Mouse (Mus musculus) embryonic stem cell, embryonic (primary cell): ENCODE data around the gene Fance.

Source experiments
- CTCF ChIA-PET, 4 experiments: fragments of 300-600 bp in 2 of 4; fragments of 350-600 bp in 2 of 4; sonication (Branson Sonifier 250); formaldehyde crosslinking; loops; one replicate each; lab custom pipeline; 2022; ENCODE audit warnings: inconsistent platforms in 2 of 4; lab: Charles Lee
- POLR2A ChIA-PET, 4 experiments: fragments of 300-600 bp in 2 of 4; fragments of 350-600 bp in 2 of 4; sonication (Branson Sonifier 250); formaldehyde crosslinking; loops; one replicate each; lab custom pipeline; 2022; ENCODE audit warnings: antibody characterized with exemption in 4 of 4, inconsistent platforms in 1 of 4; lab: Charles Lee

Fance gene

GRCm38 (mm10) chr17:28360531-28361277, 47.4 kb downstream of the Fance start:
- CTCF ChIA-PET = interaction anchor here (0.5 to 5.1 kb wide), 5 partner anchors 7 to 30 kb away, joined by 3 to 25 read pairs (median 5); partner anchors contain the start of gene Tead3 (in 1 of the 4)
- POLR2A ChIA-PET = interaction anchor here in 3 of 4 experiments (0.6 to 45.8 kb wide), 8 partner anchors 10 to 644 kb away, joined by 3 to 990 read pairs (median 4); partner anchors contain the start of genes Tead3 (in 2 of the 3), Fance (in 1 of the 3) and Rpl10a (in 1 of the 3)

GRCm38 (mm10) chr17:28361921-28362652, 48.8 kb downstream of the Fance start:
- ChIA-PET CTCF (interaction anchor here in 2 of 4 experiments (0.5 to 0.6 kb wide), 3 partner anchors 10 to 51 kb away, joined by 3 to 4 read pairs (median 3); no protein-coding TSS in a partner anchor), POLR2A (interaction anchor here in 1 of 4 experiments (0.6 to 45.8 kb wide), 6 partner anchors 12 to 261 kb away, joined by 3 to 990 read pairs (median 4); partner anchors contain the start of genes Fance, Rpl10a and Tead3)

DNA sequence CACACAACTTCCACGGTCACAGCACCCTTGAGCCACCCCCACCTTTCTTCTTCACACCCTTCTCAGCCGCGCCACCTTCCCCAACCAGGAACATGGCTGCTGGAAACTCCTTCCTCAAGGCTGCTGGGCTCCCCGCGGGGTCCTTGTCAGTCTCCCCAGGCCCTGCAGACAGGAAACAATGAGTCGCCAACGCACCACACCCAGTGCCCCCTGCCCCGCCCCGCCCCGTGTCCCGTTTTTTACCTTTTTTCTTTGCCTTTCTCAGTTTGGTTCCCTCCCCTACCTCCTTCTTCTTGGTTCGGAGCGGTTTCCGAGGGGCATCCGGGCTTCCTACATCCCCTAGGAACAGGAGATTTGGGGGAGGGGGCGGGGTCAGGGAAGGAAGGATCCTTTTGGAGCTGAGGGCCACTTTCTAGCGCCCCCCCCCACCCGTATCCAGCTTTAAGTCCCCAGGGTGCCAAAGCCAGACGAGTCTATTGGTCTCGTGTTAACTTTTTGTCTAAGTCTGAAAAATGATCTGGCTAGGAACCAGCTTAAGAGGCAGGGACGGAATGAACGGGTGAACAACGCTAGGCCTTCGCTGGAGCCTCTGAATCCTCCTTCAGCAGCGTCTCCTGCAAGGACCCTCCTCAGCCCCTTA, 49.5 kb downstream of the Fance start:
- CTCF ChIA-PET = interaction anchor here (0.5 to 0.7 kb wide), 5 partner anchors 9 to 127 kb away, joined by 3 to 4 read pairs (median 3); no protein-coding TSS in a partner anchor
- POLR2A ChIA-PET = interaction anchor here in 2 of 4 experiments (0.6 to 45.8 kb wide), 6 partner anchors 13 to 260 kb away, joined by 3 to 990 read pairs (median 8); partner anchors contain the start of genes Fance (in 1 of the 2), Rpl10a (in 1 of the 2) and Tead3 (in 1 of the 2)

DNA sequence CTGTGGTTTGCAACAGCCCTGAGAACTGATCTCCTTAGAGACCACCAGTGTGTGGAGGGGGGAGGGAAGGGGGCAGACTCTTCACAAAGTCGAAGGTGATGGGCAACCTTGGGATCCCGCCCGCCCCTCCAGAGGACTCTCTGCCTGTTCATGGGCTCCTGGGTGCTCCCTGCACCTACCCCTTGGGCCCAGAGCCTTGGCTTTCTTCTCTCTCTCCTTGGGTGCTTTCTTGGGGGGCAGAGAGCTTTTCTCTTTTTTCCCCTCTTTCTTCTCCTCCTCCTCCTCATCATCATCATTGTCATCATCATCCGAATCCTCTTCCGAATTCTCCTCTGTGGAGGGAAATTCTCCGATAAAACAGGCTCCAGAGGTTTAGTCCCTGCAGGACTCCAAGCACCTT, 50.2 kb downstream of the Fance start:
- CTCF ChIA-PET = interaction anchor here in 2 of 4 experiments (0.6 to 1.0 kb wide), 4 partner anchors 8 to 281 kb away, joined by 3 read pairs; no protein-coding TSS in a partner anchor
- POLR2A ChIA-PET = interaction anchor here in 3 of 4 experiments (0.9 to 45.8 kb wide), 7 partner anchors 13 to 140 kb away, joined by 3 to 990 read pairs (median 7); partner anchors contain the start of genes Tead3 (in 2 of the 3), Fance (in 1 of the 3) and Rpl10a (in 1 of the 3)

- ChIA-PET POLR2A (interaction anchor here (0.6 to 45.8 kb wide), 13 partner anchors 10 to 164 kb away, joined by 3 to 990 read pairs (median 5); partner anchors contain the start of genes Tead3 (in 2 of the 4), Fance (in 1 of the 4) and Rpl10a (in 1 of the 4)), CTCF (interaction anchor here (0.5 to 1.1 kb wide), 7 partner anchors 10 to 1465 kb away, joined by 3 to 7 read pairs (median 4); no protein-coding TSS in a partner anchor)
These were observed 51.8 kb downstream of the Fance start, which contains the start of gene Tulp1 for GRCm38 (mm10) chr17:28365122-28365521. TSS of gene Tulp1 (minus strand) at chr17:28365222.

DNA sequence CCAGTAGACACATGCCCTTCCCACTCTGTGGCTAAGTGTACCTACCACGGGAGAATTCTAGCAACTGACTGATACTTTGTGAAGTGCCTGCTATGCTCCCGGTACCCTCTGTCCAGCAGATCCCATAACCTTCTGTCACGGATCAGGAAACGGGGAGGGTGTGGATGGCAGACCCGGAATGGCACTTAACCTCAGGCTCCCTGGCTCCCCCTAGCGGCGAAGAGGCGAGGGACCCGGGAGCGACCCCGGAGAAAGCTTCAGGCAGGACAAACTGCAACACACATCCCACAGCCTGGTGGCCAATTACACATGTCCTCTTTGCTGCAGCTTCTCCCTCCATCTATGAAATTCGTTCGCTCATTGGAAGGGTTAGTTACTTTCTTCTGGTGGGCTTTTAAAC, 55.1 kb downstream of the Fance start:
- ChIA-PET POLR2A (interaction anchor here (0.5 to 3.9 kb wide), 12 partner anchors 11 to 272 kb away, joined by 3 to 27 read pairs (median 3); partner anchors contain the start of gene Def6 (in 1 of the 4)), CTCF (interaction anchor here (0.5 to 2.8 kb wide), 63 partner anchors 8 to 603 kb away, joined by 3 to 25 read pairs (median 4); partner anchors contain the start of genes Def6 (in 2 of the 4), Tead3 (in 2 of the 4) and Fance (in 1 of the 4))

- CTCF ChIA-PET = interaction anchor here (0.5 to 2.8 kb wide), 72 partner anchors 9 to 602 kb away, joined by 3 to 25 read pairs (median 4); partner anchors contain the start of genes Def6 (in 2 of the 4), Tead3 (in 2 of the 4) and Fance (in 1 of the 4)
These were observed 55.7 kb downstream of the Fance start for GRCm38 (mm10) chr17:28369056-28369455.

DNA sequence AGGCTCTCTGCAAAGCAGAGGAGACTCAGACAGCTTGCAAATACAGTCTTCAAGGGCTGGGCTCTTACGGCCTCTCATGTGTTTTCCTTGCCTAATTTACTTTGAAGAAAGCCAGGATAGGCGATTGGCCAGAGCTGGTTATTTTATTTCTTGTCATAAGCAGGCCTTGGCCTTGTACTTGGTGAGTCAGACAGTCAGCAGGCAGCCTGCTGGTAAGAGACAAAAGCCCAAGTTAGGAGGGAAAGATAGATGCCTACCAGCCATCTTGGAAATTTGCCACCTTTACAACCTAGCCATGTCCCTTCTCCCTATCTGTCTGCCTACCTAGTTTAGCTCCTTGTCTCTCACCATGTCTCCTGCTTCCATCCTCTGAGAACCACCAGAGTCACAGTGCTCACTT, 58.0 kb downstream of the Fance start:
- ChIA-PET CTCF (interaction anchor here in 2 of 4 experiments (0.5 to 1.1 kb wide), 4 partner anchors 8 to 642 kb away, joined by 3 to 4 read pairs (median 3); no protein-coding TSS in a partner anchor), POLR2A (interaction anchor here (0.6 to 2.9 kb wide), 7 partner anchors 26 to 1129 kb away, joined by 3 to 19 read pairs (median 3); no protein-coding TSS in a partner anchor)

More at GRCm38 (mm10) chr17:28369056-28369455, 55.7 kb downstream of the Fance start:
- POLR2A ChIA-PET = interaction anchor here in 3 of 4 experiments (0.6 to 3.9 kb wide), 8 partner anchors 16 to 252 kb away, joined by 3 to 27 read pairs (median 4); no protein-coding TSS in a partner anchor

GRCm38 (mm10) chr17:28371941-28372340, 58.6 kb downstream of the Fance start:
- ChIA-PET POLR2A (interaction anchor here in 2 of 4 experiments (1.2 to 2.9 kb wide), 4 partner anchors 40 to 163 kb away, joined by 3 to 19 read pairs (median 3); no protein-coding TSS in a partner anchor), CTCF (interaction anchor here in 3 of 4 experiments (0.5 to 1.1 kb wide), 6 partner anchors 9 to 157 kb away, joined by 3 to 9 read pairs (median 3); no protein-coding TSS in a partner anchor)

DNA sequence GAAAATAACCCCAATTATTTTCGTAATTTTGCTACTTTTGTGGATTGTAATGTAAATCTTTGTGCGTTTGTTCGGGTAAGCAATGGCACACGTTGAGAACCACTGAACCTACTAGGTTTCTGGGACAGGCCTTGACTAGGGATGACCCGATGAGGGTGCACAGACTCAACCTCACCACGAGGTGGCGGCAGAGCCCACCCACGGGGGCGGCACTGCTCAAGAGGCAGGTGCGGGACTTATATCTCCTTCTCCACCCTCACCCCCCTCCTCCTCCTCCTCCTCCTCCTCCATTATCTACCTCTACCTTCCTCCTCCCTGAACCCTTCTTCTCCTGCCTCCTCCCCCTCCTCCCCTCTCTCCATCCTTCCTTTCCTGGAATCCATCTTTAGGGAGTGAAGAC, 60.5 kb downstream of the Fance start:
- POLR2A ChIA-PET = interaction anchor here in 1 of 4 experiments (1.8 to 2.9 kb wide), 2 partner anchors 42 to 43 kb away, joined by 6 to 19 read pairs; no protein-coding TSS in a partner anchor
- CTCF ChIA-PET = interaction anchor here in 2 of 4 experiments (1.1 to 1.3 kb wide), 2 partner anchors 18 to 99 kb away, joined by 3 to 4 read pairs; no protein-coding TSS in a partner anchor

DNA sequence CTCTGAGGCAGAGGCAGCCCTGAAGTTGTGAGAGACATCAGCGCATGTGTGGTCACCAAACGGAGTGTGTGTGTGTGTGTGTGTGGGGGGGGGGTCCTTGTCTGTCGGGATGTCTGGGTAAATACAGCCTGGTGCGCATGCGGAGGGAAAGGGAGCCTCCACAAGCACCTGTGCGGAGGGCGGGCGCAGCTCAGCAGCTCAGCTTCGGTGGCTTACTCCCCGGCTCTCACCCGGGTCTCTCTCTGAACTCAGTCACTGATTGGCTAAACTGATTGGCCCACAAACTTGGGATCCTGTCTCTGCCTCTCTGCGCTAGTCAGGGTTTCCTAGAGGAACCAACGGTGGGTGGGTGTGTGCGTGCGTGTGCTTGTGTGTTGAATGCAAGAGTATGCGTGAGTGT, 61.2 kb downstream of the Fance start:
- CTCF ChIA-PET = interaction anchor here in 3 of 4 experiments (0.5 to 1.8 kb wide), 16 partner anchors 9 to 758 kb away, joined by 3 to 8 read pairs (median 4); partner anchors contain the start of gene Tulp1 (in 1 of the 3)
- POLR2A ChIA-PET = interaction anchor here in 3 of 4 experiments (0.5 to 1.9 kb wide), 8 partner anchors 8 to 125 kb away, joined by 3 to 6 read pairs (median 4); no protein-coding TSS in a partner anchor

DNA sequence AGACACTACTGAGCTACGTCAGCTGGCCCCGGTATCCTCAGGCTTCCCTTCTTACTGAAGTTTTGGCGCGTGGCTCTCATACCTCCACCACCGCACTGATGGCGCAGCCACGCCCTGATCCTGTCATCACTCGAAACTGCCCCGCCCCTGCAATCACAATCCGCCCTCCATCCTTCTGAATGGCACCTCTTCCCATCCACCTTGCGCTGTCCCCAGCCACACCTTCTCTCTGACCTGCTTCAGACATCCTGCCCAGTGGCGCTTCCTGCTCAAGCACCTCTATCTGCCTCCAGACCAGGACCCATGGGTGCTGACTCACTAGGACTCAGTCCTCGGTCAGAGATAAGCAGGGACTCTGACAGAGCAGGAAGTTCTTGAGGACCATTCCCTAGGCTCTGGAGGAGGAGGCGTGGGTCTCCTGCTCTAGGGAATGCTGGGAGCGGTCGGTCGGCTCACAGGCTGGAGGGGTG, 62.3 kb downstream of the Fance start:
- ChIA-PET POLR2A (interaction anchor here in 2 of 4 experiments (0.6 to 1.9 kb wide), 18 partner anchors 9 to 153 kb away, joined by 3 to 7 read pairs (median 3); partner anchors contain the start of gene Tulp1 (in 1 of the 2)), CTCF (interaction anchor here in 3 of 4 experiments (0.6 to 1.8 kb wide), 9 partner anchors 10 to 282 kb away, joined by 3 to 8 read pairs (median 3); partner anchors contain the start of gene Tulp1 (in 1 of the 3))
